Mouse (Mus musculus): ENCODE measurements around the gene Meis1. TPM values are rescaled to one million over a fixed set of nuclear protein-coding genes. Genes with fewer than 3 reads are reported as not detected.
A peak's percentile ranks its signal among the peaks of the same experiment; 100 is the strongest.

Gene Meis1
- polyA plus RNA-seq, 1 experiment from 2014 or later, result 39.6 TPM

DNA sequence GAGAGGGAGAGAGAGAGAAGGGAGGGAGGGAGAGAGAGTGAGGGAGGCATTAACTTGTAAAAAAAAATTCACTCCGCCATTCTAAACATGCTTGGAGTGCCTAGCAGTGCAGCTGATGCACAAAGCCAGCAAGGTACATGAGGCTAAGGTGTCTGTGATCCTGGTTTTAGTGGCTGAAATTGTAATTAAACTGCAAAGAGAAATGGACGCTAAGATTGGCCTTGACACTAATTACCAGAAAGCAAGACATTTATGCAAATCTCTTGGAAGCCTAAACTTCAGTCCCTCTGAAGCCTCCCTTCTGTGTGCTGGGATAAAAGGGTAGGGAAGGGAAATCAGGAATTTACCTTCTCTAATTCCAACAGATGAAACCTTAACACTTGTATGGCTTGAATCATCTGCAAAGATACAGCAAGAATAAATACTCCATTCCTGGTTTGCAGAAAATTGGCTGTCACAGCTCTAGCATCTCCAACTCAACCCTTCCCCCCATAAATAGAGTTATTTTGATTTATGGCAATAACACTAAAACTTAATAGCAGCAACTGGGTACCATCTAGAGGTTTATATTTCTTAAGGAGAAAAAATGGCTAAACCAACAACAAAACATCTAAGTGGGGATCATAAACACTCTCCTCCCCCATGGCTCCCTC is 6.2 kb downstream of the Meis1 start:
- ATAC-seq (no peak), DNase-seq (ENCODE audit: low spot score) (no peak)
- peak overlapping the region; percentile 85 for H3K27ac ChIP-seq (ENCODE audit: low read length)
- 0 out of 2 replicates have a peak, but pooled peaks cover 11% of the 10 kb centered on the region for H3K27me3 ChIP-seq (replicated peaks; ENCODE audit: insufficient read depth, low read length)
- H3K4me2 ChIP-seq (replicated peaks; ENCODE audit: low read depth, low read length), result peak overlapping the region; percentile 76
- no peaks in the 10 kb centered on the region for H3K9me3 ChIP-seq (ENCODE audit: low read length)
- TF ChIP-seq CTCF (IDR thresholded peaks at IDR 0.05) (no peak), EP300 (IDR thresholded peaks at IDR 0.05) (no peak)
- 41% methylated on average over 2 of the region's 2 CpGs for WGBS
- H3K36me3 ChIP-seq (ENCODE audit: insufficient read depth, low read length), result no peaks in the 10 kb centered on the region
- H3K4me1 ChIP-seq (ENCODE audit: insufficient read depth, low read depth, low read length), result no peaks in the 10 kb centered on the region
- H3K4me3 ChIP-seq (ENCODE audit: low read depth, low read length), result peak overlapping the region; percentile 64
- peak overlapping the region; percentile 86; the same call in 1 of the 2 replicates for H3K9ac ChIP-seq (replicated peaks; ENCODE audit: low read depth)

DNA sequence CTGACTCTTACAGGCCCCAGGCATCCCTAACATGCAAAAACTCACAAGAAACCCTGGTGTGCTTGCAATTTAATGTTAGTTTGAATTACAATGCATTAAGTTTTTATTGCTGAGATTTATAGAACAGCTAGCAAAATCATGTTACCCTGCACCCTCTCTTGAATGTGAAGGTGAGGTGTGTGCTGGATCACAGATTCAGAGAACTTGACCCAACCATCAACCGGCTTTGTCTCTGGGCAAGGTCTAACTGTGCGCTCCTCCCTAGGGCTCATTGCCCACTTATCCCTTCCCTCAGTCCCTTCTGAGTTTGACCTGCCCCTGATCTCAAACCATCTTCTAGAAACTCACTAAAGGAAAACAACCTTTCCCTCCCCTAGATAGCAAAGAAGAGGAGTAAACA is 6.8 kb downstream of the Meis1 start:
- H3K36me3 ChIP-seq (ENCODE audit: insufficient read depth, low read length), result no peaks in the 10 kb centered on the region
- no peak overlapping the region; the same call in 1 of the 2 replicates for H3K27ac ChIP-seq (ENCODE audit: low read length)
- H3K4me1 ChIP-seq (ENCODE audit: insufficient read depth, low read depth, low read length), result no peaks in the 10 kb centered on the region

DNA sequence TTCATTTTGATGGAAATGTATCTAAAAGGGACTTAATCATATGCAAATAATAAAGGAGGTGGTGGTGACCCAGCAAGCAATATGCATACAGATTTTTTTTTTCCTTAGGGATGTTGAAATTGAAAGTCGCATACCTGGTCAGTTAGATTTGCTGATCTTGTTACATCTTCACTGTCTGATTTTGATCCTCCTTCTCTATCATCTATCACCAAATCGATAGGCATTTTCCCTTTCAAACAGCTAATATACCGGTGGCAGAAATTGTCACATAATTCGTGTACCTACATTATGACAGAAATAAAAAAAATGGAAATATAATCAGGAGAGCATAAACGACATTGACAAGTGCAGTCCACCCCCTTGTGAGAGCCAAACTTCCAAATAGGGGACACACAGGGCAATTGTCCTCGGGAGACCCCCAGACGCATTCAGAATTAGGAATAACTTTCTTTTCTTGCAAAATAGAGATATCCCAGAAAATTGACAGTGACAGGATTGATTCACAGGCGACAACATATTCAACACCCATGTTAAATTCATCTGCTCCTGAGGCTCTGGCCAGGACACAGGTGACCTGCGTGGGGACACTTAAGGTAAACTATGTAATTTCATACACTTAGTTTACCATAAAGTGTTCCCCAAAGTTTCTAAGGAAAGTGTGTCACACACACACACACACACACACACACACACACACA is 7.5 kb downstream of the Meis1 start:
- TF ChIP-seq CTCF (IDR thresholded peaks at IDR 0.05) (no peak), EP300 (IDR thresholded peaks at IDR 0.05) (no peak)
- 49% methylated on average over 9 of the region's 9 CpGs for WGBS
- no peaks in the 10 kb centered on the region for H3K4me1 ChIP-seq (ENCODE audit: insufficient read depth, low read depth, low read length)
- peak overlapping the region; percentile 60 for H3K4me2 ChIP-seq (replicated peaks; ENCODE audit: low read depth, low read length)
- ATAC-seq, result no peak
- H3K4me3 ChIP-seq (ENCODE audit: low read depth, low read length), result peak overlapping the region; percentile 5; the same call in 1 of the 2 replicates
- peak overlapping the region; percentile 50; the same call in 1 of the 2 replicates for H3K9ac ChIP-seq (replicated peaks; ENCODE audit: low read depth)
- H3K27me3 ChIP-seq (replicated peaks; ENCODE audit: insufficient read depth, low read length), result 0 out of 2 replicates have a peak, but pooled peaks cover 4% of the 10 kb centered on the region
- no peaks in the 10 kb centered on the region for H3K36me3 ChIP-seq (ENCODE audit: insufficient read depth, low read length)
- no peak for DNase-seq (ENCODE audit: low spot score)
- no peaks in the 10 kb centered on the region for H3K9me3 ChIP-seq (ENCODE audit: low read length)
- 0 out of 2 replicates have a peak overlapping the region, but pooled peaks have one; percentile 79 for H3K27ac ChIP-seq (ENCODE audit: low read length)

More for the DNA sequence above, 6.8 kb downstream of the Meis1 start:
- WGBS, result 56% methylated on average over 2 of the region's 2 CpGs
- Histone ChIP-seq H3K4me3 (ENCODE audit: low read depth, low read length) (no peak overlapping the region; the same call in 1 of the 2 replicates), H3K9ac (replicated peaks; ENCODE audit: low read depth) (no peak overlapping the region), H3K9me3 (ENCODE audit: low read length) (no peaks in the 10 kb centered on the region), H3K4me2 (replicated peaks; ENCODE audit: low read depth, low read length) (peak overlapping the region; percentile 76), H3K27me3 (replicated peaks; ENCODE audit: insufficient read depth, low read length) (0 out of 2 replicates have a peak, but pooled peaks cover 7% of the 10 kb centered on the region)
- no peak for ATAC-seq
- TF ChIP-seq EP300 (IDR thresholded peaks at IDR 0.05) (no peak), CTCF (IDR thresholded peaks at IDR 0.05) (no peak)
- no peak for DNase-seq (ENCODE audit: low spot score)

DNA sequence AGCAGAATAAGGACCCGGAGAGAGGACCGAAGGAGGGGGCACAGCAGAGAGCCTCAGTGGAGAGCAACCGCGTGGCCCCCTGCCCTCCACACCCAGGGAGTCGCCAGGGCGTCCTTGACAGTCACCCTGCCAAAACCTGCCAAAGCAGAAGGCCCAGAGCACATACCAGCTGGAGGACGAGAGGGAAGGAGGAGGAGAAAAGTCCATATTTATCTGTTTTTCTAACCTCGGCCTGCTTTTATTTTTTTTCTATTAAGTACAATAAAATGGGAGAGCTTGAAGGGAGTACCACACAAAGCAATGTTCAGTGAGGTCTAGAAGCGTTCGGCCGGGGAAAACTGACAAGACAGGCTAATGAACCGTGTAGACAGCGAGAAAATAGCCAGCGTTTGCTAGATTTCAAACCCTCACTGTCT is 8.4 kb downstream of the Meis1 start:
- H3K9me3 ChIP-seq (ENCODE audit: low read length), result no peaks in the 10 kb centered on the region
- peak overlapping the region; percentile 79 for H3K27ac ChIP-seq (ENCODE audit: low read length)
- no peak for DNase-seq (ENCODE audit: low spot score)
- H3K4me3 ChIP-seq (ENCODE audit: low read depth, low read length), result peak overlapping the region; percentile 23
- H3K4me2 ChIP-seq (replicated peaks; ENCODE audit: low read depth, low read length), result peak overlapping the region; percentile 60
- 0 out of 2 replicates have a peak, but pooled peaks cover 4% of the 10 kb centered on the region for H3K27me3 ChIP-seq (replicated peaks; ENCODE audit: insufficient read depth, low read length)
- 27% methylated on average over 14 of the region's 14 CpGs for WGBS
- TF ChIP-seq EP300 (IDR thresholded peaks at IDR 0.05), result no peak
- TF ChIP-seq CTCF (IDR thresholded peaks at IDR 0.05), result no peak
- no peak for ATAC-seq
- peak overlapping the region; percentile 50 for H3K9ac ChIP-seq (replicated peaks; ENCODE audit: low read depth)
- no peaks in the 10 kb centered on the region for H3K4me1 ChIP-seq (ENCODE audit: insufficient read depth, low read depth, low read length)
- H3K36me3 ChIP-seq (ENCODE audit: insufficient read depth, low read length), result no peaks in the 10 kb centered on the region

DNA sequence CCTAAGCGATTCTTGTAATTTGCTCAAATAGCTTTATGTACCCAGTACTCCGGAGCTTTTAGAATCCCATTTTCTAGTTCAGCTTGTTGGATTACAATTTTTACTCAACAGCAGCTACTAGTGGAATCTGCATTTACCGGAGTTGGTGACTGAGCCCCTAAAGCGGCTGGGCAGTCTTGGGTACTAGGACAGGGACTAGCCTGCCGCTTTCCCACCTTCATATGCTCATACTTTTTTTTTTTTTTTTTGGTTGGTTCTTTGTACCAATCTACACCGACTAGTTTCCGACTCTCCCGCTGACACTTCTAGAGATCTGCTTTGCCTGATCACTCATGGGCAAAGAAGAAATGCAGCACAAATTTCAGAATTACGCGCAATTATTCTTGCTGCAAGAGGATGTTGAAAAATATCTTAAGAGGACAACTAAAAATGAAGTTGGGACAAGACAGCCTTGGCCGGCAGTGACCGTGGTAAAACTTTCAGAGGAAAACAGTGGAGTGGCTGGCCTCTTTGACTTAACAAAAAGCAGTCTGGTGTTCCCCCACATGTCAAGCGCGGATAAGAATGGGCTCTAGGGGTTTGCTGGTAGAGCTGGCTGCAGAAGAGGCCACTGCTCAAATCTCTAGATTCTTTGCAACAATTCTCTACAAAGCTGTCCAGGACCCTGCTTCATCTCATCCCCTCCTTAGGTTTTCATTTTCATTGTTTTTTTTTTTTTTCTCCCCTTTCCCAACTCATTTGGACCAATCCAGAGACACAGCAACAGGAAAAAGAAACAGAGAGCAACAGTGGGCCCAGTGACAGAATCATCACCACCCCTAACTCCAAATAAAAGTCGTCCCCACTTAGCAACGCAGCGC is 9.0 kb downstream of the Meis1 start:
- DNase-seq (ENCODE audit: low spot score), result no peak
- peak overlapping the region; percentile 50 for H3K9ac ChIP-seq (replicated peaks; ENCODE audit: low read depth)
- H3K27ac ChIP-seq (ENCODE audit: low read length), result peak overlapping the region; percentile 79
- peak overlapping the region; percentile 23 for H3K4me3 ChIP-seq (ENCODE audit: low read depth, low read length)
- H3K4me2 ChIP-seq (replicated peaks; ENCODE audit: low read depth, low read length), result peak overlapping the region; percentile 60
- no peaks in the 10 kb centered on the region for H3K36me3 ChIP-seq (ENCODE audit: insufficient read depth, low read length)
- H3K27me3 ChIP-seq (replicated peaks; ENCODE audit: insufficient read depth, low read length), result 0 out of 2 replicates have a peak, but pooled peaks cover 4% of the 10 kb centered on the region
- no peaks in the 10 kb centered on the region for H3K9me3 ChIP-seq (ENCODE audit: low read length)
- no peaks in the 10 kb centered on the region for H3K4me1 ChIP-seq (ENCODE audit: insufficient read depth, low read depth, low read length)
- TF ChIP-seq EP300 (IDR thresholded peaks at IDR 0.05) (no peak), CTCF (IDR thresholded peaks at IDR 0.05) (no peak)
- ATAC-seq, result no peak
- WGBS, result 40% methylated on average over 17 of the region's 17 CpGs

Measured in lung, postnatal 0 days (tissue).